Comparison of ENCODE assay signal across 9 mouse cellular contexts in the genomic region with DNA sequence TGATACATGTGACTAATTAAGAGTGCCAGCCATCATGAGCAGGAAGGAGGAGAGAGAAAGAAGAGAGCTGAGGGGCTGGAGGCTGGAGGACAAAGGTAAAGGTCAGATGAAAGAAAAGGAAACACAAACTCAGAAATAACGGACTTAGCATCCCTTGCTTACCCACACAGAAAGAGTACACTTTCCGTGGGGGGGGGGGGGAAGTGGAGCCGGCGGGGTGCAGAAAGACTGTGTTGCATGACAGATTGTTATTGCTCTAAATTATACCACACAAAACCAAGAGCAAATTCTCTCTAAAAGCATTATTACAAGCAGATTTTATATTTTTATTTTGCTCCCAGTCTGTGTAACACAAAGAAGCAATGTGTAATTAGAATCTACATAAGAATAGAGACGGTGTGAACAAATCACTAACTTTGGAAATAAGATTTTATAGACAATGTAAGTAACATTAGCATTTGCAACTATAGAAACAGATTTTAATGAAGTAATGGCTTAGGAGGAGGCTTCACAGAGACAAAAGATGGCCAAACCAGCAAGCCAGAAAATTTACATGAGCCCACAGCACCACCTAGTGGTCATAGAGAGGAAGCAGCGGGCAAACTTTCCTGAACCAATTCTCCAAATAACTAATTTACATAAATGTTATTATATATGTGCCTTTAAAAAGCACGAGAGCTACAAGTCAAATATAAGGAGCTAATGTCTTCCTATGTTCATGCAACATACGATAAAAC.
DNase-seq lines count a peak whose midpoint lies in the region; ATAC-seq and TF ChIP-seq lines count a peak whose summit lies in the region.
"Had no signal": no experiment of that assay in that cellular context is flagged by ENCODE, and none has a peak within 500 bp of the region (broad histone marks: within the 10 kb centered on the region; RNA-seq: fewer than 3 reads in every experiment).

No protein-coding gene starts in this region.

- 13% methylated on average over 8 of the region's 8 CpGs for WGBS in forebrain, embryonic 14.5 days
- WGBS in lung, postnatal 0 days: 47% methylated on average over 8 of the region's 8 CpGs

- no peak overlapping the region for H3K4me3 ChIP-seq in forebrain, embryonic 14.5 days (ENCODE audit: low read depth, low read length)
- no peak overlapping the region for H3K4me3 ChIP-seq in lung, postnatal 0 days (ENCODE audit: low read depth, low read length)
- H3K4me3 ChIP-seq: liver, embryonic 15.5 days had no signal

- H3K4me1 ChIP-seq in forebrain, embryonic 14.5 days (ENCODE audit: control insufficient read depth, insufficient read depth, low read length): peaks cover 5% of the 10 kb centered on the region; the same call in 1 of the 2 replicates
- no peaks in the 10 kb centered on the region for H3K4me1 ChIP-seq in lung, postnatal 0 days (ENCODE audit: insufficient read depth, low read depth, low read length)
- H3K4me1 ChIP-seq: liver, embryonic 15.5 days had no signal

- peak; percentile 45 for DNase-seq in gastrocnemius, adult 18-20 months (ENCODE audit: low spot score)
- no peak for DNase-seq in gastrocnemius, adult 8-10 months (ENCODE audit: low spot score in 2 of 2)
- DNase-seq in CD8-positive naive resting alpha-beta T cell, adult 2 months (ENCODE audit: low read depth in 2 of 2, low spot score in 2 of 2): peak; percentile 18 to 52
- peak; percentile 38 for DNase-seq in c-Kit-negative CD71-positive TER-119-positive erythroid progenitor cells, embryonic 14.5 days (ENCODE audit: low read depth, low spot score)
- DNase-seq in forebrain, embryonic 14.5 days (ENCODE audit: low spot score): peak; percentile 91
- peak; percentile 37 to 66 for DNase-seq in kidney, postnatal 36 days
- peak; percentile 72 for DNase-seq in lung, postnatal 0 days (ENCODE audit: low spot score)
- DNase-seq in right cerebral cortex, adult 2 months (ENCODE audit: low spot score in 2 of 2): peak; percentile 80 to 84

- TF ChIP-seq EP300 in lung, postnatal 0 days (IDR thresholded peaks at IDR 0.05): no peak

- H3K9ac ChIP-seq in forebrain, embryonic 14.5 days (ENCODE audit: low read length): no peak overlapping the region
- no peak overlapping the region for H3K9ac ChIP-seq in lung, postnatal 0 days (replicated peaks; ENCODE audit: low read depth)
- H3K9ac ChIP-seq: liver, embryonic 15.5 days had no signal

- peak; percentile 54; the same call in 1 of the 2 replicates for ATAC-seq in forebrain, embryonic 14.5 days
- ATAC-seq in lung, postnatal 0 days: no peak

- no peaks in the 10 kb centered on the region for H3K27me3 ChIP-seq in forebrain, embryonic 14.5 days (replicated peaks; ENCODE audit: control insufficient read depth, insufficient read depth, low read length)
- H3K27me3 ChIP-seq in lung, postnatal 0 days (replicated peaks; ENCODE audit: insufficient read depth, low read length): no peaks in the 10 kb centered on the region
- H3K27me3 ChIP-seq: liver, embryonic 15.5 days had no signal

- peak; percentile 83 for TF ChIP-seq CTCF in lung, postnatal 0 days (IDR thresholded peaks at IDR 0.05)

- H3K9me3 ChIP-seq in forebrain, embryonic 14.5 days (replicated peaks; ENCODE audit: control insufficient read depth, low read length): peaks cover 5% of the 10 kb centered on the region
- no peaks in the 10 kb centered on the region for H3K9me3 ChIP-seq in lung, postnatal 0 days (ENCODE audit: low read length)
- H3K9me3 ChIP-seq: liver, embryonic 15.5 days had no signal

- no peak overlapping the region for H3K4me2 ChIP-seq in forebrain, embryonic 14.5 days (ENCODE audit: low read length)
- no peak overlapping the region for H3K4me2 ChIP-seq in lung, postnatal 0 days (replicated peaks; ENCODE audit: low read depth, low read length)
- H3K4me2 ChIP-seq: liver, embryonic 15.5 days had no signal

- H3K27ac ChIP-seq in forebrain, embryonic 14.5 days (ENCODE audit: low read depth, low read length): no peak overlapping the region
- no peak overlapping the region for H3K27ac ChIP-seq in lung, postnatal 0 days (ENCODE audit: low read length)
- H3K27ac ChIP-seq: liver, embryonic 15.5 days had no signal

- no peaks in the 10 kb centered on the region for H3K36me3 ChIP-seq in forebrain, embryonic 14.5 days (ENCODE audit: control insufficient read depth, insufficient read depth, low read length)
- no peaks in the 10 kb centered on the region for H3K36me3 ChIP-seq in lung, postnatal 0 days (ENCODE audit: insufficient read depth, low read length)
- H3K36me3 ChIP-seq: liver, embryonic 15.5 days had no signal

Comparison
In these comparisons a context has a peak if more than half of its experiments do, and no peak if none do; other contexts are left out.
1. DNase-seq: peak in gastrocnemius, adult 18-20 months (single experiment), CD8-positive naive resting alpha-beta T cell, adult 2 months (2 of 2), c-Kit-negative CD71-positive TER-119-positive erythroid progenitor cells, embryonic 14.5 days (single experiment), forebrain, embryonic 14.5 days (single experiment), kidney, postnatal 36 days (2 of 2), lung, postnatal 0 days (single experiment) and right cerebral cortex, adult 2 months (2 of 2); none in gastrocnemius, adult 8-10 months (0 of 2).